Mouse (Mus musculus): ENCODE data around the gene 5730596B20Rik.

The 5730596B20Rik gene

GRCm38 (mm10) chr6:52200073-52200750 is 22.9 kb downstream of the 5730596B20Rik start:
- DNase-seq (ENCODE audit: low spot score) = no peak

- DNase-seq (ENCODE audit: low spot score) = no peak
These were observed 23.5 kb downstream of the 5730596B20Rik start for GRCm38 (mm10) chr6:52200751-52201250.

- DNase-seq (ENCODE audit: low spot score) = no peak
These were observed 24.0 kb downstream of the 5730596B20Rik start for GRCm38 (mm10) chr6:52201269-52201668.

- DNase-seq (ENCODE audit: low spot score) = no peak
These were observed 25.2 kb downstream of the 5730596B20Rik start for GRCm38 (mm10) chr6:52202362-52203120.

- no peak for DNase-seq (ENCODE audit: low spot score)
These were observed 25.7 kb downstream of the 5730596B20Rik start for GRCm38 (mm10) chr6:52203121-52203370.

GRCm38 (mm10) chr6:52203371-52204049 is 26.2 kb downstream of the 5730596B20Rik start:
- no peak for DNase-seq (ENCODE audit: low spot score)

GRCm38 (mm10) chr6:52204050-52204752 is 26.9 kb downstream of the 5730596B20Rik start, which contains the start of gene Hoxa5:
Hoxa5 (minus strand) TSS chr6:52204587.
- no peak for DNase-seq (ENCODE audit: low spot score)

- no peak for DNase-seq (ENCODE audit: low spot score)
These were observed 27.9 kb downstream of the 5730596B20Rik start for GRCm38 (mm10) chr6:52205221-52205620.

- no peak for DNase-seq (ENCODE audit: low spot score)
These were observed 28.6 kb downstream of the 5730596B20Rik start for GRCm38 (mm10) chr6:52205638-52206621.

- DNase-seq (ENCODE audit: low spot score) = no peak
These were observed 29.8 kb downstream of the 5730596B20Rik start for GRCm38 (mm10) chr6:52206882-52207683.

GRCm38 (mm10) chr6:52207684-52207976 is 30.3 kb downstream of the 5730596B20Rik start:
- DNase-seq (ENCODE audit: low spot score) = no peak

- DNase-seq (ENCODE audit: low spot score) = no peak
These were observed 31.0 kb downstream of the 5730596B20Rik start, which contains the start of gene Hoxa6 for GRCm38 (mm10) chr6:52208072-52208867. Hoxa6 (minus strand) TSS chr6:52208722.

- no peak for DNase-seq (ENCODE audit: low spot score)
These were observed 31.8 kb downstream of the 5730596B20Rik start for GRCm38 (mm10) chr6:52208868-52209684.

GRCm38 (mm10) chr6:52209685-52210046 is 32.4 kb downstream of the 5730596B20Rik start:
- DNase-seq (ENCODE audit: low spot score) = no peak

GRCm38 (mm10) chr6:52211170-52211935 is 34.1 kb downstream of the 5730596B20Rik start:
- DNase-seq (ENCODE audit: low spot score) = peak; percentile 50

- no peak for DNase-seq (ENCODE audit: low spot score)
These were observed 34.7 kb downstream of the 5730596B20Rik start for GRCm38 (mm10) chr6:52211961-52212360.

- DNase-seq (ENCODE audit: low spot score) = no peak
These were observed 35.3 kb downstream of the 5730596B20Rik start for GRCm38 (mm10) chr6:52212556-52213118.
